Mouse (Mus musculus): ENCODE measurements around the gene Yipf2. TPM values are rescaled to one million over a fixed set of nuclear protein-coding genes. Genes with fewer than 3 reads are reported as not detected.

Yipf2 gene
- total and polyA plus RNA-seq, 2 experiments from 2014 or later: 17.0 to 21.7 TPM

DNA sequence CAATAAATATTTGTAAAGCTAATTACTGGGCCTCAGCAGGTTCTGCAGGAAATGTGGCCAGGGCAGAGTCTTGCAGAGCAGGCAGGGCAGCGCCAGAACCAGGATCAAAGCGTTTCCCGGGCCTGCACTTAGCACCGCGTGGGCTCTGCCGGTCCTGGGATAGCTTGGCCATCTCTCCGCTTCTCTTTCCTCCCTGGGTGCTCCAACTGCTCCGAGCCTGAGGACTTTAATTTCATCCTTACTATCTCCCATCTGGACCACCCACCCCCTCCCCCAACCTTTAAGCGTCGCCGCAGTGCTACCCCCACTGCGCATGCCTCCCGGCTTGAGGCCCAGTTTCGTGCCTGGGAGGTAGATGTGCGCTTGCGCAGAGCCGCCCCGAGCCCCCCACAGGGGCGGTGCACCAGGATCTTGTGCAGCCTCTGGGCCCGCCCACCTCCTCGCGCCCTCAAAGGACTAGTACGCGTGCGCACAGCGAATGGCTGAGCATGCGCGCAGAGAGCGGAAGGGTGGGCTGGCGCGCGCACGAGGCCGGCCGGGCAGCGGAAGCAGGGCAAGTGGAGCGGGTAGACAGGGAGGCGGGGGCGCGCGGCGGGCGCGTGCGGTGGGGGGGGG is 23.1 kb upstream of the Yipf2 start, which contains the start of gene Smarca4:
TSS of gene Smarca4 (plus strand) at position 553 of the 615 bp plus-strand sequence.
- WGBS: 1% methylated on average over 43 of the region's 45 CpGs
- Histone ChIP-seq H3K27ac (ENCODE audit: low read depth, low read length) (peak within 1 kb of the TSS; percentile 96), H3K4me2 (ENCODE audit: low read depth, low read length, poor library complexity, severe bottlenecking) (peak within 1 kb of the TSS; percentile 70), H3K36me3 (ENCODE audit: insufficient read depth, low read length) (no peaks in the 10 kb centered on the region), H3K9me3 (ENCODE audit: low read length) (no peaks in the 10 kb centered on the region), H3K4me1 (ENCODE audit: insufficient read depth, low read length) (peaks cover 11% of the 10 kb centered on the region), H3K27me3 (ENCODE audit: insufficient read depth, low read length) (no peaks in the 10 kb centered on the region), H3K4me3 (ENCODE audit: low read depth, low read length) (peak within 1 kb of the TSS; percentile 68), H3K9ac (replicated peaks; ENCODE audit: low read length, poor library complexity, severe bottlenecking) (peak within 1 kb of the TSS; percentile 87)
- DNase-seq (ENCODE audit: low spot score) (peak; percentile 99), ATAC-seq (ENCODE audit: low FRiP score) (peak; percentile 95)
- no peak for TF ChIP-seq CTCF (IDR thresholded peaks at IDR 0.05)

- Histone ChIP-seq H3K9ac (replicated peaks; ENCODE audit: low read length, poor library complexity, severe bottlenecking) (peak overlapping the region; percentile 64), H3K9me3 (ENCODE audit: low read length) (no peaks in the 10 kb centered on the region), H3K36me3 (ENCODE audit: insufficient read depth, low read length) (no peaks in the 10 kb centered on the region), H3K4me2 (ENCODE audit: low read depth, low read length, poor library complexity, severe bottlenecking) (peak overlapping the region; percentile 53), H3K4me3 (ENCODE audit: low read depth, low read length) (peak overlapping the region; percentile 68), H3K27ac (ENCODE audit: low read depth, low read length) (peak overlapping the region; percentile 96), H3K4me1 (ENCODE audit: insufficient read depth, low read length) (peaks cover 11% of the 10 kb centered on the region), H3K27me3 (ENCODE audit: insufficient read depth, low read length) (no peaks in the 10 kb centered on the region)
- ATAC-seq (ENCODE audit: low FRiP score): no peak
- TF ChIP-seq CTCF (IDR thresholded peaks at IDR 0.05): no peak
- DNase-seq (ENCODE audit: low spot score): no peak
- WGBS: 74% methylated on average over 15 of the region's 15 CpGs
Measured at GRCm38 (mm10) chr9:21614864-21615616, 22.4 kb upstream of the Yipf2 start.

DNA sequence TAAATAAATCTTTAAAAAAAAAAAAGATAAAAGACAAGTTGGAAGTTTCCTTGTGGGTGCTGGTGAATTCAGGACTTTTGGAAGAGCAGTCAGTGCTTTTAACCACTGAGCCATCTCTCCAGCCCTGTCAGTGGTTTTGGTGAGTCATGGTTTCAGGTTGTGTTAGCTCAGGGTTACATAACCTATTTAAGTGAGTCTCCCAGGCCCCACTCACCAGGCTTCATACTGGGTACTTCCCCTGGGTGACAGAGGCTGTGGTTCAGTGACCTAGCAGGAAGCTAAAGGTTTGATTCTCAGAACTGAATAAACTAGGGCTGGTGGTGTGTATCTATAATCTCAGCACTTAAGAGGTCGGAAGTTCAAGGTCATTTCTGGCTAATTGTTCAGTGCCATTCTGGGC is 17.2 kb upstream of the Yipf2 start:
- Histone ChIP-seq H3K4me1 (ENCODE audit: insufficient read depth, low read length) (peaks cover 2% of the 10 kb centered on the region; the same call in 1 of the 2 replicates), H3K9me3 (ENCODE audit: low read length) (no peaks in the 10 kb centered on the region), H3K4me3 (ENCODE audit: low read depth, low read length) (no peak overlapping the region), H3K27me3 (ENCODE audit: insufficient read depth, low read length) (no peaks in the 10 kb centered on the region), H3K4me2 (ENCODE audit: low read depth, low read length, poor library complexity, severe bottlenecking) (no peak overlapping the region), H3K36me3 (ENCODE audit: insufficient read depth, low read length) (no peaks in the 10 kb centered on the region), H3K9ac (replicated peaks; ENCODE audit: low read length, poor library complexity, severe bottlenecking) (no peak overlapping the region), H3K27ac (ENCODE audit: low read depth, low read length) (no peak overlapping the region)
- 74% methylated on average over 1 of the region's 1 CpGs for WGBS
- DNase-seq (ENCODE audit: low spot score): no peak
- TF ChIP-seq CTCF (IDR thresholded peaks at IDR 0.05): no peak
- no peak for ATAC-seq (ENCODE audit: low FRiP score)

DNA sequence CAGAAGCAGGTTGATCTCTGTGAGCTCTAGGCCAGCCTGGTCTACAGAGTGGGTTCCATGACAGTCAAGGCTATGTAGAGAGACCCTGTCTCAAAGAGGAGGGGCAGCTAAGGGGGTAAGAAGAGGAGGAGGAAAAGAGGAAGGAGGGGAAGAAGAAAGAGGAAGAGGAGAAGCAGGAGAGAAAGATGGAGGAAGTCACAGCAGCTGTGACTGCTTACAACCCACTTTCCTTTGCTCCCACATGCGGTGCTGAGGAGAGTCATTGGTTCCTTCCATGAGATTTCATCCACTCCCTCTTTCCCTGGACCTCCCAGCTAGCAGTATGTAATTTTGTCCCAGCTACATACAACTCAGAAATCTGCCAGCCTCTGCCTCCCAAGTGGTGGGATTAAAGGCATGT is 14.0 kb upstream of the Yipf2 start:
- Histone ChIP-seq H3K36me3 (ENCODE audit: insufficient read depth, low read length) (no peaks in the 10 kb centered on the region), H3K27ac (ENCODE audit: low read depth, low read length) (no peak overlapping the region), H3K4me2 (ENCODE audit: low read depth, low read length, poor library complexity, severe bottlenecking) (no peak overlapping the region), H3K4me1 (ENCODE audit: insufficient read depth, low read length) (no peaks in the 10 kb centered on the region), H3K27me3 (ENCODE audit: insufficient read depth, low read length) (no peaks in the 10 kb centered on the region), H3K9me3 (ENCODE audit: low read length) (no peaks in the 10 kb centered on the region), H3K4me3 (ENCODE audit: low read depth, low read length) (no peak overlapping the region), H3K9ac (replicated peaks; ENCODE audit: low read length, poor library complexity, severe bottlenecking) (no peak overlapping the region)
- ATAC-seq (ENCODE audit: low FRiP score) (no peak), DNase-seq (ENCODE audit: low spot score) (no peak)
- 85% methylated on average over 1 of the region's 1 CpGs for WGBS
- TF ChIP-seq CTCF (IDR thresholded peaks at IDR 0.05): no peak

- no peak for ATAC-seq (ENCODE audit: low FRiP score)
Measured at GRCm38 (mm10) chr9:21605865-21606264, 13.2 kb upstream of the Yipf2 start.

DNA sequence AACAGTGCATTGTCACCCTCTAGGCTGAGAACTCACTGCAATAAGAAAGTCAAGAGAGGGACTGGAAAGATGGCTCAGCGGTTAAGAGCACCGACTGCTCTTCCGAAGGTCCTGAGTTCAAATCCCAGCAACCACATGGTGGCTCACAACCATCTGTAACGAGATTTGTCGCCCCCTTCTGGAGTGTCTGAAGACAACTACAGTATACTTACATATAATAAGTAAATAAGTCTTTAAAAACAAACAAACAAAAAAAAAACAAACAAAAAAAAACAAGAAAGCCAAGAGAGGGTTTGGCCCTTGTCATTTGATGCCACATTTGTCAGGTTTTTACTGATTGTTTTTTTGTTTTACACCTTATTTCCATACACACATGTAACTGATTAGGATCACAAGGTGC is 11.5 kb upstream of the Yipf2 start:
- Histone ChIP-seq H3K27ac (ENCODE audit: low read depth, low read length) (no peak overlapping the region), H3K4me1 (ENCODE audit: insufficient read depth, low read length) (no peaks in the 10 kb centered on the region), H3K4me2 (ENCODE audit: low read depth, low read length, poor library complexity, severe bottlenecking) (no peak overlapping the region), H3K36me3 (ENCODE audit: insufficient read depth, low read length) (peaks cover 4% of the 10 kb centered on the region; the same call in 1 of the 2 replicates), H3K4me3 (ENCODE audit: low read depth, low read length) (no peak overlapping the region), H3K9ac (replicated peaks; ENCODE audit: low read length, poor library complexity, severe bottlenecking) (no peak overlapping the region), H3K27me3 (ENCODE audit: insufficient read depth, low read length) (no peaks in the 10 kb centered on the region), H3K9me3 (ENCODE audit: low read length) (no peaks in the 10 kb centered on the region)
- DNase-seq (ENCODE audit: low spot score): no peak
- no peak for TF ChIP-seq CTCF (IDR thresholded peaks at IDR 0.05)
- ATAC-seq (ENCODE audit: low FRiP score): no peak
- WGBS: 72% methylated on average over 5 of the region's 5 CpGs

More at GRCm38 (mm10) chr9:21605865-21606264, 13.2 kb upstream of the Yipf2 start:
- no peak for DNase-seq (ENCODE audit: low spot score)
- no peaks in the 10 kb centered on the region for H3K36me3 ChIP-seq (ENCODE audit: insufficient read depth, low read length)
- no peak overlapping the region for H3K9ac ChIP-seq (replicated peaks; ENCODE audit: low read length, poor library complexity, severe bottlenecking)
- H3K4me3 ChIP-seq (ENCODE audit: low read depth, low read length): no peak overlapping the region
- no peaks in the 10 kb centered on the region for H3K27me3 ChIP-seq (ENCODE audit: insufficient read depth, low read length)
- H3K4me2 ChIP-seq (ENCODE audit: low read depth, low read length, poor library complexity, severe bottlenecking): no peak overlapping the region
- 75% methylated on average over 5 of the region's 5 CpGs for WGBS
- TF ChIP-seq CTCF (IDR thresholded peaks at IDR 0.05): no peak
- no peaks in the 10 kb centered on the region for H3K4me1 ChIP-seq (ENCODE audit: insufficient read depth, low read length)
- no peaks in the 10 kb centered on the region for H3K9me3 ChIP-seq (ENCODE audit: low read length)
- H3K27ac ChIP-seq (ENCODE audit: low read depth, low read length): no peak overlapping the region

Measured in midbrain, postnatal 0 days (tissue).